Mouse (Mus musculus) C2C12 (cell line): Measurements from ENCODE around the gene Mrs2.

Experiments used
- CTCF ChIP-seq: IDR thresholded peaks from one replicate; pipeline ENCODE4 v1.5.1; 2011; ENCODE audit not compliant: control insufficient read depth, insufficient read depth, insufficient read length
- MYOG ChIP-seq: IDR thresholded peaks from one replicate; pipeline ENCODE4 v1.6.1; 2011; ENCODE audit not compliant: control insufficient read depth, insufficient read length; ENCODE audit errors: extremely low read depth
- USF1 ChIP-seq: IDR thresholded peaks from one replicate; pipeline ENCODE4 v1.6.1; 2011; ENCODE audit warnings: low read depth, mild to moderate bottlenecking, control low read depth, moderate library complexity

DNA sequence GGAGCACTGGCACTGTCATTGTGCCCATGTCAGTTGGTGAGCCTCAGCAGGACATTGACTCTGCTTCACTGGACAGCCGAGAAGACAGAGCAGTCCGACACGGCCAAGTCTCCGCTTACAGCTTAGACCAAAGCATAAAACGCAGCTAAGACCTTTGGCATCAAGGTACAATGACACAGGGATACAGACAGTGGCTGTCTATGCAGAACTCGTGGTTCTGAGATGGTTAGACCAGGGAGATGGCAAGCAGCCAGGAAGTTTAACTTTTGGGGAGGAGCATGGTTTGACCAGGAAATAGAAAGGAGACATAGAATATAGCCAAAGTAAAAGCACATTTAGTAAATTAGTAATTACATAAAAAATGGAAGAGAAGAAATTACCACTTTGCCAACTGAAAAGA is 31.2 kb downstream of the Mrs2 start:
- no peak for TF ChIP-seq USF1
- no peak for TF ChIP-seq CTCF
- TF ChIP-seq MYOG: no peak
